Comparison of ENCODE assay signal across 9 mouse cellular contexts in genomic region chr9:32901287-32901686, GRCm38 (mm10).
A peak's percentile ranks its signal among the peaks of the same experiment; 100 is the strongest.
DNase-seq lines count a peak whose midpoint lies in the region; ATAC-seq lines count a peak whose summit lies in the region.
"Had no signal": no experiment of that assay in that cellular context is flagged by ENCODE, and none has a peak within 500 bp of the region (broad histone marks: within the 10 kb centered on the region; RNA-seq: fewer than 3 reads in every experiment).

No protein-coding gene starts in this region.

- intact Hi-C loops in left cerebral cortex, postnatal 4 days (cut with DNase I) = no loop called here

- H3K27ac ChIP-seq in intestine, embryonic 16.5 days (ENCODE audit: low read length) = no peak overlapping the region
- no peak overlapping the region for H3K27ac ChIP-seq in intestine, embryonic 15.5 days
- peak overlapping the region; percentile 4; the same call in 1 of the 2 replicates for H3K27ac ChIP-seq in heart, embryonic 13.5 days (replicated peaks)
- no peak overlapping the region for H3K27ac ChIP-seq in forebrain, embryonic 16.5 days (ENCODE audit: low read length)
- H3K27ac ChIP-seq: embryonic facial prominence, embryonic 15.5 days had no signal

- no peaks in the 10 kb centered on the region for H3K4me1 ChIP-seq in intestine, embryonic 16.5 days (ENCODE audit: control insufficient read depth, insufficient read depth, low read length)
- H3K4me1 ChIP-seq in intestine, embryonic 15.5 days (replicated peaks) = no peaks in the 10 kb centered on the region
- H3K4me1 ChIP-seq in heart, embryonic 13.5 days = peaks cover 5% of the 10 kb centered on the region
- no peaks in the 10 kb centered on the region for H3K4me1 ChIP-seq in forebrain, embryonic 16.5 days (replicated peaks; ENCODE audit: control insufficient read depth, insufficient read depth, low read length)
- H3K4me1 ChIP-seq: embryonic facial prominence, embryonic 15.5 days had no signal

- no peaks in the 10 kb centered on the region for H3K36me3 ChIP-seq in intestine, embryonic 16.5 days (ENCODE audit: control insufficient read depth, insufficient read depth, low read length)
- H3K36me3 ChIP-seq in intestine, embryonic 15.5 days = no peaks in the 10 kb centered on the region
- H3K36me3 ChIP-seq in heart, embryonic 13.5 days = no peaks in the 10 kb centered on the region
- no peaks in the 10 kb centered on the region for H3K36me3 ChIP-seq in forebrain, embryonic 16.5 days (ENCODE audit: control insufficient read depth, insufficient read depth)
- H3K36me3 ChIP-seq: embryonic facial prominence, embryonic 15.5 days had no signal

- no peak overlapping the region for H3K4me2 ChIP-seq in intestine, embryonic 16.5 days (ENCODE audit: low read depth, low read length)
- H3K4me2 ChIP-seq in intestine, embryonic 15.5 days (replicated peaks) = no peak overlapping the region
- H3K4me2 ChIP-seq in heart, embryonic 13.5 days = no peak overlapping the region
- no peak overlapping the region for H3K4me2 ChIP-seq in forebrain, embryonic 16.5 days (ENCODE audit: low read length)
- H3K4me2 ChIP-seq: embryonic facial prominence, embryonic 15.5 days had no signal

- peak; percentile 53 for ATAC-seq in intestine, embryonic 16.5 days
- no peak for ATAC-seq in intestine, embryonic 15.5 days
- ATAC-seq in heart, embryonic 13.5 days (ENCODE audit: extremely low read depth, insufficient number of reproducible peaks, low FRiP score, low TSS enrichment) = no peak
- ATAC-seq in forebrain, embryonic 16.5 days = no peak

- peak; percentile 69 to 83 for DNase-seq in kidney, postnatal 36 days
- peak; percentile 39 for DNase-seq in skeletal muscle tissue, adult 2 months (ENCODE audit: low read depth, low spot score)
- no peak for DNase-seq in thymus, postnatal 36 days
- no peak for DNase-seq in left cerebral cortex, postnatal 4 days

- no peaks in the 10 kb centered on the region for H3K27me3 ChIP-seq in intestine, embryonic 16.5 days (replicated peaks; ENCODE audit: control insufficient read depth, insufficient read depth, low read length)
- H3K27me3 ChIP-seq in intestine, embryonic 15.5 days (replicated peaks) = no peaks in the 10 kb centered on the region
- no peaks in the 10 kb centered on the region for H3K27me3 ChIP-seq in heart, embryonic 13.5 days (replicated peaks)
- no peaks in the 10 kb centered on the region for H3K27me3 ChIP-seq in forebrain, embryonic 16.5 days (replicated peaks; ENCODE audit: control insufficient read depth, insufficient read depth, low read length)
- H3K27me3 ChIP-seq: embryonic facial prominence, embryonic 15.5 days had no signal

- H3K9me3 ChIP-seq in intestine, embryonic 16.5 days (ENCODE audit: control insufficient read depth, low read length) = no peaks in the 10 kb centered on the region
- no peaks in the 10 kb centered on the region for H3K9me3 ChIP-seq in intestine, embryonic 15.5 days
- no peaks in the 10 kb centered on the region for H3K9me3 ChIP-seq in heart, embryonic 13.5 days
- H3K9me3 ChIP-seq in forebrain, embryonic 16.5 days (ENCODE audit: control insufficient read depth, low read length) = no peaks in the 10 kb centered on the region
- H3K9me3 ChIP-seq: embryonic facial prominence, embryonic 15.5 days had no signal

- 42% methylated on average over 4 of the region's 4 CpGs for WGBS in intestine, embryonic 16.5 days
- WGBS in intestine, embryonic 15.5 days = 44% methylated on average over 4 of the region's 4 CpGs
- WGBS in heart, embryonic 13.5 days = 49% methylated on average over 4 of the region's 4 CpGs
- WGBS in forebrain, embryonic 16.5 days = 56% methylated on average over 4 of the region's 4 CpGs

- no peak overlapping the region for H3K4me3 ChIP-seq in intestine, embryonic 16.5 days (ENCODE audit: low read length)
- no peak overlapping the region for H3K4me3 ChIP-seq in intestine, embryonic 15.5 days (replicated peaks)
- no peak overlapping the region for H3K4me3 ChIP-seq in heart, embryonic 13.5 days
- H3K4me3 ChIP-seq in forebrain, embryonic 16.5 days (replicated peaks; ENCODE audit: low read length) = no peak overlapping the region
- H3K4me3 ChIP-seq: embryonic facial prominence, embryonic 15.5 days had no signal

- no peak overlapping the region for H3K9ac ChIP-seq in intestine, embryonic 16.5 days (ENCODE audit: low read depth, low read length)
- H3K9ac ChIP-seq in intestine, embryonic 15.5 days = no peak overlapping the region
- H3K9ac ChIP-seq in heart, embryonic 13.5 days = no peak overlapping the region
- no peak overlapping the region for H3K9ac ChIP-seq in forebrain, embryonic 16.5 days (replicated peaks; ENCODE audit: low read depth, low read length)
- H3K9ac ChIP-seq: embryonic facial prominence, embryonic 15.5 days had no signal

Comparison
In these comparisons a context has a peak if more than half of its experiments do, and no peak if none do; other contexts are left out.
1. DNase-seq: peak in kidney, postnatal 36 days (2 of 2) and skeletal muscle tissue, adult 2 months (single experiment); none in thymus, postnatal 36 days (0 of 2) and left cerebral cortex, postnatal 4 days (single experiment).